Comparison of ENCODE assay signal across 8 mouse cellular contexts in the genomic region with DNA sequence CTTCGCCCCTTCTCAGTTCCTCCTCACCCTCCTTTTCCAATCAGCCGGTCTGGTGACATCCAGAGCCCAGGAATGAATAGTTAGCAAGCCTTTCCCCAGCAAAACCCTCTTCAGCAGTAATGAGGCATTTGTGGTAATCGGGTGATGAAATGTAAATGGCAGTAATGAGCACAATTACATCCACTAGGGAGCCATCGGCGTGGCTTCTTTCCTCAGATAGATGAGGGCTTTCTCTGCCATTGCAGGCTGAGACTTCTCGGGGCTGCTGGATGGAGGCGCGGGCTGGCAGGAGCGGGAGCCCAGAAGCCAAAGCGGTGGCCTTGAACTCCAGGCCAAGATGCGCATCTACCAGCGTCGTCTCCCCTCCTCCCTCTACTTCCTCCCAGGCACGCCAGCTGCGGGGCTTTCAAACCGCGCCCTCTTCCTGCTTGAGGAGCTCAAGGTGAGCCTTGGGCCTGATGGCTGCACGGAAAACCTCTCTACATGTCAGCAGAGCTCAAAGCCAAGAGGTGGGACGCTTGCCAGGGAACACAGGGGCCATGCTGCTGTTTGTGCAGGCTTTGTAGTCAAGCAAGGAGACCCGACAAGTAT.
DNase-seq lines count a peak whose midpoint lies in the region; ATAC-seq lines count a peak whose summit lies in the region.

No protein-coding gene starts in this region.

- WGBS in forebrain, embryonic 15.5 days: under 1% methylated on average over 20 of the region's 20 CpGs
- WGBS in midbrain, embryonic 15.5 days: 9% methylated on average over 20 of the region's 20 CpGs

- peak; percentile 81 for ATAC-seq in forebrain, embryonic 15.5 days (replicated peaks)
- peak; percentile 81 for ATAC-seq in midbrain, embryonic 15.5 days (replicated peaks)
- ATAC-seq in erythroid progenitor cell, adult 5-6 weeks (replicated peaks; ENCODE audit: low FRiP score, poor library complexity, severe bottlenecking): no peak

- H3K9ac ChIP-seq in forebrain, embryonic 15.5 days (replicated peaks): peak overlapping the region; percentile 51
- peak overlapping the region; percentile 11; the same call in 1 of the 2 replicates for H3K9ac ChIP-seq in midbrain, embryonic 15.5 days

- H3K36me3 ChIP-seq in forebrain, embryonic 15.5 days: no peaks in the 10 kb centered on the region
- H3K36me3 ChIP-seq in midbrain, embryonic 15.5 days (replicated peaks): no peaks in the 10 kb centered on the region

- peak; percentile 5 for DNase-seq in gastrocnemius, postnatal 10 days
- no peak for DNase-seq in gastrocnemius, adult 8-10 months (ENCODE audit: low spot score in 2 of 2)
- DNase-seq in thymus, postnatal 25 days: peak; percentile 6
- DNase-seq in thymus, postnatal 10 days (ENCODE audit: low spot score in 2 of 2): no peak
- peak; percentile 35 to 47 for DNase-seq in kidney, postnatal 4 days

- no peaks in the 10 kb centered on the region for H3K27me3 ChIP-seq in forebrain, embryonic 15.5 days
- H3K27me3 ChIP-seq in midbrain, embryonic 15.5 days (replicated peaks): no peaks in the 10 kb centered on the region

- peak overlapping the region; percentile 79 for H3K4me2 ChIP-seq in forebrain, embryonic 15.5 days (replicated peaks)
- H3K4me2 ChIP-seq in midbrain, embryonic 15.5 days: peak overlapping the region; percentile 65

- H3K27ac ChIP-seq in forebrain, embryonic 15.5 days (replicated peaks): peak overlapping the region; percentile 62
- H3K27ac ChIP-seq in midbrain, embryonic 15.5 days: peak overlapping the region; percentile 69

- no peaks in the 10 kb centered on the region for H3K9me3 ChIP-seq in forebrain, embryonic 15.5 days
- H3K9me3 ChIP-seq in midbrain, embryonic 15.5 days: no peaks in the 10 kb centered on the region

- peak overlapping the region; percentile 42 for H3K4me3 ChIP-seq in forebrain, embryonic 15.5 days
- H3K4me3 ChIP-seq in midbrain, embryonic 15.5 days: peak overlapping the region; percentile 36

- peaks cover 16% of the 10 kb centered on the region for H3K4me1 ChIP-seq in forebrain, embryonic 15.5 days
- H3K4me1 ChIP-seq in midbrain, embryonic 15.5 days: peaks cover 16% of the 10 kb centered on the region

Comparison
In these comparisons a context has a peak if more than half of its experiments do, and no peak if none do; other contexts are left out.
1. DNase-seq: peak in gastrocnemius, postnatal 10 days (single experiment), thymus, postnatal 25 days (single experiment) and kidney, postnatal 4 days (2 of 2); none in gastrocnemius, adult 8-10 months (0 of 2) and thymus, postnatal 10 days (0 of 2).